Mouse (Mus musculus) mature B cell (primary cell): ENCODE results near the gene Gm42878.

Experiments used
- in situ Hi-C: fragments of 300-500 bp; cut with MboI; formaldehyde crosslinking; loops from 2 replicates; pipeline ENCODE4 v1.14.3; 2019

Gm42878 gene

DNA sequence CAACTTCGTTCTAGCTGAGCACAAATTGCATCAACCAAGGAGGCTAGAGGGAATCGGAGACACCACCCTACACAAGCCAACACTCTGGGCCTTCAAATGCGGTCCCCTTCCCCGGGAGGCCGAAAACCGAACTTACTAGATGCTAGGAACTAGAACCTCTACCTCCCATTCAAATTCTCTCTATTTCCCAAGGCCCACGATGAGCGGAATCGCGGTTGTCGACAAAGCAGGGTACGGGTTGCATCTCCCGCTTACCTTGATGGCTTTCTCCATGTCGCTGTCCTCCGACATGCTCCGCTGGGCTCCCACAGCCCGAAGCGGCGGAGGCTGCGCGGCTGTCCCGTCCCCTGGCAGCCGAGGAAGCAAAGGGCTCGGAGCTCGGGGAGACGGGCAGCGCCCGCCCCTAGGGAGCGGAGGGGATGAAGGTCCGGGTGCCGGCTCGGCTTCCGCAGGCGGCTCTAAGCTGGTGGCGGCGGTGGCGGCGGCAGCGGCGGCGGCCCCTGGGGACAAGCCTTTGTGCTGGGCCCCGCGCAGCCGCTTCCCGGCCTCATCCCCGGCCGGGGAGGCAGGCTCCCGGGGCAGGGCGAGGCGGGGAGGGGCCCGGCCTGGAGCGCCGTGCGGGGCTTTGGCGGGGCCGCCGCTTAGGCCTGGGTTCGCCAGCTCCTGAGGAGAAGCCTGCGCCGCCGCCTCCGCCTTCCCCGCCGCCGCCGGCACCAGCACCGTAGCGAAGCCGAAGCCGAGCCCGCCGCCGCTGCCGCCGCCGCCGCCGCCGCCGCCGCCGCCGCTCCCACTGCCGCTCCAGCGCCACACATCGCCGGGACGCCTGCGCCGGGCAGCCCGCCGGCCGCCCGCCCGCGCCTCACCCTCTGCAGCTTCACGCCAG, at the start of gene Gm42878, which contains the start of gene Adam1a:
Gene Gm42878, minus strand, starts transcription at position 573 of the 883 bp plus-strand sequence.
Gene Adam1a, minus strand, starts transcription at position 573 of the 883 bp plus-strand sequence.
- in situ Hi-C loops: no loop called here

- in situ Hi-C loops: loop anchor here (5.0 kb wide), 1 partner anchor 33 kb away; no protein-coding TSS in a partner anchor
These were observed 49.5 kb upstream of the Gm42878 start for GRCm38 (mm10) chr5:121594714-121595313.

DNA sequence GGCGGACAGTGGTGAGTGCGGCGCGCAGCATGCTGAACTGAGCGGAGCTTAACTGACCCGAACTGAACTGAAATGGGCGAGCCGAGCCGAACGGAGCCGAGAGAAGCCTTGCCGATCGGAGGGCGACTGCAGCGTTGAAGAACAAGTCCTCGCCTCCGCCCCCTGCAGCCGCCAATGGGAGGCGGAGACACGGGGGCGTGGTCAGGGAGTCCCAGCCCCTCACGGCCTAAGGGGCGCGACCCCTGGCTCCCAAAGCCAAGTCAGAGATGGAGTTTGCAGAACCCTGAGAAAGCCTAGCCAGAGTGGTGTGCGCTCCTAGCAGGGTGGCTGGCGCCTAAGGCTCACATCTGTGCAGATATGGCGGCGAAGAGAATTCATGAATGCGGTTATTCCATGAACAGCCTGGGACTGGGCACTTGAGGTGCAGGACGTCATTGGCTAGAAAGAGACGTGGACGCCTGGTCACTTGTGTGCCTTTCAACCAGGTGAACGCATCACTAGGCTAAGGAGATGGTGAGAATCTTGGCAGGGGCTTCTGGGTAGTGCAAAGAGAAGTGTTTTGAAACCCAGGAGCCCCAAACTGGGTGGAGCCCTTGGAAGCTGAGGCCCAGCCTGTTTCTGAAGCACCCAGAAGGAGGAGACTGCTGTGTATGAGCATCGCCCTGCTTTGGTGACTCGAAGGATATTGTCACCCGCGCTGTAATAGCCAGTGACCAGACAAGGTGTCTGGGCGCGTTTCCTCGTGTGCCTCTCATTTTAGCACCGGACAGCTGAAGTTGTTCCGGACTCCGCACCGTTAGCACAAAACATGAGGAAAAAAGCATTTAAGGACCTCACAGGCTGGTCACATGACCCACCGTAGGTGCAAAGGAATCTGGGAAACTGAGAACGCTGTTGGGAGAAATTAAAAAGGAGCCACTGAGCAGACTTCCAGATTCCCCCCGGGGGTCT, 48.4 kb upstream of the Gm42878 start, which contains the start of gene Aldh2:
Gene Aldh2, minus strand, starts transcription at position 374 of the 951 bp plus-strand sequence.
- in situ Hi-C loops: no loop called here

DNA sequence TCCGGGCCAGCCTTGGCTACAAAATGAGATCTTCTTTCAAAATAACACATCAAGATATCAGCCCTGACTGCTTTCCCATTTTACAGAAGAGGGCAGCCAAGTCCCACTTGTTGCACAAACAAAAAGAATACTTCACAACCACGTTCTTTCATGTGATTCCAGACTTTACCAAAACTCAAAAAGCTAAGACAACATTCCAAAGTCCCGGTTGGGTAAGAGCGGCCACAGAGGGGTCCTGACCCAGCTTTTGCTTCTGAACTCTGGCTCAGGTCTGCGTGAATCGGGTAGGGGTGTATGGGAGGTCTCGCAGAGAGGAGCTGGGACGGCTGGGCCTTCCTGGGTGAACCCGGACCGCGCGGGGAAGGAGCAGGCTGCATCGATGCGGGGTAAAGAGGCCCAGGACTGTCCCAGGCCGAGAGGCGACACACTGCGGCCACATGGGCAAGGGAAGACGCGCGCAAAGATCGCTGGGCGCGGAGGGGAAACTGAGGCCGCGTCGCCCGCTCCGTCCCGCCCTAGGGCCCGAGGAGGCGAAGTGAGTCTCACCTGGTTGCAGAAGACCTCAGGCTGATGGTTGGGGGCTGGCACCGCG, 47.6 kb upstream of the Gm42878 start:
- in situ Hi-C loops: no loop called here

DNA sequence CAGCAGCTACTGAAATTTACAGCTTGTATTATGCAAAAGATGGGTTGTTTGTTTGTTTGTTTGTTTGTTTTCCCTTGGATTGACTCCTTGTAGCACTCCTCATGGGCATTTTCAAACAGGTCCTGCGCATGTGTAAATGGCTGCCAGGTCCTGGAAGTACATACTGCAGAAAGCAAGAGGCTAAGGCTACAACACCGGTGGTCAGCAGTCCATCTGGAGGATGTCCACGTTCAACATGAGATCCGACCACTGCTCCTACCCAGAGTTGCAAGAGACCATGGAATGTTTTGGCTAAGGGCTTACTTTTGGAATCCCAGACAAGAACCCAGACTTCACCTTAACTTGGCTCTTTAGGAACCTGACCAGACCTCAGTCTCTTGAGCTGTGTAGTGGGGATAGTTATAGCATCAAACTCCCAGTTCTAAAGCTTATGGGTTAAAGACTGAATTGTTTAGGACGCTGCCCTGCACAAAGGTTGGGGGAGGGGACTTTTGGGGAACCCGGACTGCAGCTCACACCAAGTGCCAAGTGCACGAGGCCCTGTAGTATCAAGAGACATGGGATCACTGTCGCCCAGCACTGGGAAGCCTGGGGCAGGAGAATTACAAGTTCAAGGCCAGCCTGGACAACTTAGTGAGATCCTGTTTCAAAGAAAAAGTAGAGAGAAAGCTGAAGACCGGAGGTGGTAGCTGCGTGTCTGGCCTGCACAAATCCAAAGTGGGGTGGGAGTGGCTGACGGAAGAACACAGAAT, 47.0 kb upstream of the Gm42878 start:
- in situ Hi-C loops: no loop called here

DNA sequence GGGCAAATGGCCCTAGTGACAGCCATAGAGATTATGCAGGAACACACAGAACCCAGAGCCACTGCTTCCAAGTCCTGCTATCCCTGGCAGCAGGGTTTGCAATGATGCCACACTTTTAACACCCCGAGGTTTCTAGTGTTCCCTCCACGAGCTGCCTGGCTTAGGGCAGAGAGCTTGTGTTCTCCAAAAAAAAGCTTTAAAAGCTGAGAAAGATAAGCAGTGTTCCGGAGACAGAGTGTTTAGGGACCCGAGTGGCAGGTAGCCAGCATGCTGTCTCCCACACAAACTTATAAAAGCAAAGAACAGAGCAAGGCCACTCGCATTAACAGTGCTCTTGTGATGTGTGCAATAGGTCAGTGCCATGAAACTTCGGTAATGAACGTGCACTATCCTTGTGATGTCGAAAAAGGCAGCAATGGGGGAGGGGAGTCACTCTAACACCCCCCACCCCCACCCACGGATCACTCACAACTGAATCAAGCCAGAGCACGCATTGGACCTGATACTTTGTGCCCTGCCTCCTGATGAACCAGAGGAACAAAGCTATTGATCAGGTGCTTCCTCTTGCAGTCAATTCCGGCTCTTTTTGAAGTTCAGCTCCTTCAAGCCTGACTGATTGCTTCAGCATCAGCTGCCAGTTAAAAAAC, 46.3 kb upstream of the Gm42878 start:
- in situ Hi-C loops: no loop called here

DNA sequence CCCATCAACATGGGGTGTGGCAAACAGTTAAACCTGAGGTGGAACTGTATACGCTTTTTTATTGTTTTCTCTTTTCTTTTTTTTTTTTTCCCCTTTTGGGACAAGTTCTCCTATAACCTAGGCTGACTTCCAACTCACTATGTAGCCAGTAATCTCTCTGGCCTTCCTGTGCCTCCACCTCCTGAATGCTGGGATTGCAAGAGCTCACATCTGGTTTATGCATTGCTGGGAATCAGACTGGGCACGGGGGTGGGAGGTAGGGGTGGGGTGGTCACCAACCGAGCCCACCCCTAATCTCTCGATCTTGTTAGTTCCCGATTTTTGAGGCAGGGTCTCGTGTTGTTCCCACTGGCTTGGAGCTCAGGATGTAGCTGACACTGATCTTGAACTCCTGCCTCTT, 44.6 kb upstream of the Gm42878 start:
- in situ Hi-C loops: no loop called here

- in situ Hi-C loops: no loop called here
These were observed 41.2 kb upstream of the Gm42878 start for GRCm38 (mm10) chr5:121586400-121587039.

GRCm38 (mm10) chr5:121585699-121586098, 40.4 kb upstream of the Gm42878 start:
- in situ Hi-C loops: no loop called here

GRCm38 (mm10) chr5:121585005-121585404, 39.7 kb upstream of the Gm42878 start:
- in situ Hi-C loops: no loop called here

DNA sequence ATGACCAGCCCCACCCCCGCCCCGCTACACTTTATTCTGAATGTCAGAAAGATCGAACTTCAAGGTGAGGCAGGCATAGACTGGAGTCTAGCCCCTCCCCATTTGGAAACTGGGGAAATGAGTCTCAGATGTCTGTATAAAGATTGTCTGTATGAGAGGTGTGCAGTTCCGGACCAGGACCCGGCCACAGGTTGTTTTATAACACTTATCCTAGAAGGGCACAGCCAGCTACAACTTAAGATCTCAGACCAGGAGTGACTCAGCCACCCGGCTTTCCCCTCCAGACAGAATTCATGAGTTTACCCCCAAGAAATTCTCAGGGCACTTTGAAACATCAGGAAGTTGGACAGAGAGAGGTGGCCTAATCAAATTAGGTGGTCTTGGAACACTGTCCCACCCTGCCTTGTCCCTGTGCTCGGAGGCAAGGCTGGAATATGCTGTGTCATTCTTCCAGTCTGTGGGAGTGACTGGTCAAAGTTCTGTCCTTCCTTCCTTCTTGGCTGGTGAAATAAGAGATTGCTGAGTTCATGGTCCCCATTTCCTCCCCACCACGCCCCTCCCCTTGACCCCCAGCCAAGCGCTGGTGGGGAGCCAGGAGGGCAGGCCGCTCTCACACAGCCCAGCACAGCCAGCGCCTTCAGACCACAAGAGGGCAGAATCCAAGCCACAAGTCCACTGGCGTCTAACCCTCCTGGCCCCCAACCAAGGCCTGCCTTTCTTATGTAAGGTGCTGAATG, 38.7 kb upstream of the Gm42878 start:
- in situ Hi-C loops: no loop called here

- in situ Hi-C loops: no loop called here
These were observed 36.7 kb upstream of the Gm42878 start for GRCm38 (mm10) chr5:121581945-121582344.

DNA sequence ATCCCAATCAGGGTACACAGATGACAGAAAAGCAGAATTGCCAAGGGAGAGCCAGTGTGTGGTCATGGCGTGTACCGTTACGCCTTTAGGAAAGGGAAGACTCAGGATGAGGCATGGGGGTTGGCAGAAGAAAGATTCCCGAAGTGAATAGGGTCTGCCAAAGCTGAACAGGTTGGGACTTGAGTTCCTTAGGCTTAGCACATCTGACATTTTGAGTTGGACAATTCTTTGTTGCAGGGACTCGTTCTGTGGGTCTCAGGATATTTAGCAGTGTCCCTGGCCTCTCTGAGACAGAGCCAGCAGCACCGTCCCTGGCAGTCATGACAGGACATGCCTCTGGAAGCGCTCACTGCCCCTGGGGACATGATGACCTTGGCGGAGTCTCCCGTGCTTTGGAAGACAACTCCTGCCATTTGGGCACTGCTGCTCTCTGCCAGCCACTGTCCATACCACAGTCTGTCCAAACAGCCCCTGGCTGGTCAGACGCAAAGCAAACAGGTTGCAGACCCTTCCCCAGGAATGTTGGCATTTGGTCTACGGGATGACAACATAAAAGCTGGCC, 31.7 kb upstream of the Gm42878 start:
- in situ Hi-C loops: no loop called here

DNA sequence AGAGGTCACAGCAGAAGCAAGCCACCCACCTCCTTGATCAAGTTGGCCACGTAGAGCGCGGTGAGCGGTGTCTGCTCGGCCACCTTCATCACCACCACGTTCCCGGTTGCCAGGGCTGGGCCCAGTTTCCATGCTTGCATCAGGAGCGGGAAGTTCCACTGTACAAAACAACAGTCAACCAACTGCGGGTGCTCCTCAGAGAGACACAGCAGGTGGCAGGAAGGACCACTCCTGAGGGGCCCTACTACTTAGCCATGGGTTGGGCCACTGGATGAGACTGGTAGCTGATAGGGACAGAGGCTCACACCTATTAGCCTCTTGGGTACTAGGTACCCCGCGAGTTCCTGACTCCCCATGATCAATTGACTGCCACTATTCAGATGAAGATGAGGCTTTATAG, 30.6 kb upstream of the Gm42878 start:
- in situ Hi-C loops: no loop called here

- in situ Hi-C loops: no loop called here
These were observed 28.9 kb upstream of the Gm42878 start for GRCm38 (mm10) chr5:121574145-121574544.

- in situ Hi-C loops: no loop called here
These were observed 25.5 kb upstream of the Gm42878 start for GRCm38 (mm10) chr5:121570787-121571186.

DNA sequence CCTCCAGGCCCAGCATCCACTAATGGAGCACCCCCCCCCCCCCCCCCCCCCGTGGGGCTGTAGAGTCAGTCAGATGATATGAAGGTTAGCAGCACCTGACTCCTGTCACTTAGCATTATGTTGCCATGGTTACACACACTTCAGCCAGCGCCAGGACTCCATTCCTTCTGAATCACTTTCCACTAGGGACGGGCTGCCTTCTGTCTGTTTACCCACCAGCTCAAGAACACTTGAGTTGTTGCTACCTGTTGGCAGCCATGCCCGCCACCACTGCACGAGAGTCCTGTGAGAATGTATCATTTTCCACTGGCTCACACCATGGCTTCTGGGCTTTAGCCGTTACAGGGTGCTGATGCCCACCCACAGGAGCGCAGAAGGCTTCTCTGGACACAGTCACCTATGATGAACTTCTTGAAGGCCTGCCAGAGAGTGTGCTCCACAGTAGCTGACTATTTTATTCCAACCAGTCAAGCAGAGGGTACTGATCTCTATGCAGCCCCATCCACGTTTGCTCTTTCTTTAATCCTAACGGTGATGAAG, 24.7 kb upstream of the Gm42878 start:
- in situ Hi-C loops: no loop called here

DNA sequence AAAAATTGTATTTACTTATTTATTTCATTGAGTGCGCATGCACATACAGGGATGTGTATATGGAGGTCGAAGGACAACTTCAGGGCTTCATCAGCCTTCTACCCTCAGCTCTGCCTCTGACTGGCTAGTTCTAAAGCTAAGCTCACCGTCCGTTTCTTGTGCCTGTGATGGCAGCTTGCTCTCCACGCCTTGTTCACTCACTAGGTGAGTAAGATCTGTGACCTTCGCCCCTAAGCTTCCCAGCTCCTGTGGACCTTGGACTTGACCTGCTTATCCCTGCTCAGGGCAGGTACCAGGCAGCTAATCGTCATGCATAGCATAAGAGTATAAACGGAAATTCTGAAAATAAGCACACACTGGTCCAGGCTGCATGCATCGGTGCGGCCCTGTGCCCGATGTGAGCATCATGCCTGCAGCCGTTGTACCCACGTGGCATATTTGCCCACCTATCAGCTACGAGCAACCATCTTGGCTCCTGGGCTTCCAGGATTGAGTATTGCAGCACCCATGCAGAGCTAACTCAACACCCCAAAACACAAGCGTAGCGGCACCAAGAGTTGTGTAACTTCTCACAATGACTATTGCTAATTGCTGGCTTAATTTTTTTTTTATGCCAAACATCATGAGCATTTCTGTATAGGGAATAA, 20.9 kb upstream of the Gm42878 start:
- in situ Hi-C loops: no loop called here
